Mouse (Mus musculus): ENCODE measurements at regions not wholly inside any gene's neighbourhood (a gene's known extent, or its start where the extent isn't known, plus 50 kb on each side); places are given as distances from the start of the nearest gene placed in this dataset.

GRCm38 (mm10) chr10:104367219-104367618 is 173.4 kb downstream of the Gm4340 start:
- peak; percentile 5 for DNase-seq

GRCm38 (mm10) chr10:104374567-104374966 is 180.7 kb downstream of the Gm4340 start:
- DNase-seq = no peak

GRCm38 (mm10) chr10:104388254-104388653 is 194.4 kb downstream of the Gm4340 start:
- DNase-seq = no peak

DNA sequence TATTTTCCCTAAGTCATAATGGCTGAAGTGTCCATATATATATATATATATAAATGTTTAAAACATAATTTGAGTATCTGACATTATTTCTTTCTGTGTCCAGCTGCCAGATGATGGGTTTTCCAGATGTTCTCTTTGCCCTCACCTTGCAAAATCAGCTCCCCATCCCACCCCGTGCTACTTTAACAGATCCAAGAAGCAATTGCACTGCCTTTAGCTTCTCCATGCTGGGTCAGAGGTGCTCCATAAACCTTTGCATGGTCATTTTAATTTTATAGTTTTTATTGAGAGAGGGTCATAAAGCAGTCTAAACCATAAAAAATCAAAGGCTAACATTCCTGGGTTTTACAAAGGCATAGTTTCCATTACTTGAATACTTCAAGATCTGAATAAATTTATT is 201.9 kb downstream of the Gm4340 start:
- no peak for DNase-seq

DNA sequence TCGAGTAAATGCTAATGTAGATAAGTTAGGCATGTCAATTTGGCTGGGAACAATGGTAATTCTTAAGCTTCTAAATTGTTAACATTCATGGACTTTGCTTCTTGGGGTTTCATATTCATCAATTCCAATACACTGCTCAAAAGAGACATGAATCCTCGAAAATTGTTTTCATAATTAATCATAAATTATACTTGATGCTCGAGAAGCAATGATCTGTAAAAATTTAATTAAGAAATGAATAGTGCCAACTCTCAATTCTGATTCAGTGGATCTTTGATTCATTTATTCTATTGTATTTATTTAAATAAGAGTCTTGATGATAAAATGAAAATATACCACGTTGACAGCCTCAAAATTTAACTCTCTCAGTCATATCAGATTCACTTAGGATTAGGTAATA is 214.9 kb downstream of the Gm4340 start:
- no peak for DNase-seq

DNA sequence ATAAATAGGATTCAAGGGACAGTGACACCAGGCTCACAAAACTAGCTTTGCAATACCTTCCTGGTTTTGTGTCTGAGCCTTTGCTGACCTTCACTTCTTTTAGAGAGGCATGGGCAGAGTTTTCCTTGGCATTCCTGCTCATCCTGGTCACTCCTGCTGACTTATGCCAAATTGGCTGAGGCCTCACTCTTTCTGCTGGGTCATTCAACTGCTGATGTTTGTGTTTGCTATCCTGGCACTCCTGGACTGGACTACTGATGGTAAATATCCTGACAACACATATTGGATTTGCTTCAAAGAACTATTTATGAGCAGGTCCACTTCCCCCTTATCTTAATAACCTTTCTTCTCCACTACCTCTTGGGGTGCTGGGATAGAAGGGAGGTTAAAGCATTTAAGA is 228.7 kb downstream of the Gm4340 start:
- DNase-seq = no peak

- DNase-seq = no peak
Observed at GRCm38 (mm10) chr10:104423161-104423560, 229.3 kb downstream of the Gm4340 start.

DNA sequence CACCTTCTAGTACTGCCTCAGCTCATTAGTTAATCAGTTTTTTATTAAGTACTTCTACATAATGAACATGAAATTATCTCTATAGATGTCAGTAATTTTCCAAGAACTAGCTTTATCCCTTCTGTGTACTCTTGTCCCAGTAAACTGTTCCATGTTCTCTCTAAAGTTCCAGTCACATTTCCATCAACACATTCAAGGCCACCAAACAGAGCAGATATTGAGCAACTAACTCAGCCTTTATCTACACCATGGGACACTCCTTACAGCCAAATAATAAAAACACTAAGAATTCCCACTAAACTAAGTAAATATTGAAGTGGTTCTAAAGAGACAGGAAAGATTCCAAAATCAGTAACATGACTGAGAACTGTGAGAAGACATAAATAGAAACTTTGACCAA is 229.9 kb downstream of the Gm4340 start:
- no peak for DNase-seq

GRCm38 (mm10) chr10:104444926-104445325 is 251.1 kb downstream of the Gm4340 start:
- DNase-seq = no peak

GRCm38 (mm10) chr10:104455549-104456351 is 261.9 kb downstream of the Gm4340 start:
- no peak for DNase-seq

DNA sequence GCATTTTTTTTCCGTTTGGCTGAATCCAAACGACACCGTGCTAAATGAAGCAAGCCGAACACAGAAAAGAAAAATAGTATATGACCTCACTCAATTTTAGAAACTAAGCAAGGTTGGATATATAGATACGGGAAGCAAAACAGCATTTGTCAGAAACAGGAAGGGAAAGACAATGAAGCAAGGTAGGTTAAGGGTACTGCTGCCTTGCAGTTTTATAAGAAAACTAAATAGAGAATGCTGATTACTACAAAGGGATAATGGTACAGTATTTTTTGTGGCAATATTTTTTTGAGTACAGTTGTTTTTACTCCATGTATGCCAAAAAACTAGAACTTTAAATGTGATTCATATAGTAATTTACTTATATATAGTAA is 262.5 kb downstream of the Gm4340 start:
- no peak for DNase-seq

DNA sequence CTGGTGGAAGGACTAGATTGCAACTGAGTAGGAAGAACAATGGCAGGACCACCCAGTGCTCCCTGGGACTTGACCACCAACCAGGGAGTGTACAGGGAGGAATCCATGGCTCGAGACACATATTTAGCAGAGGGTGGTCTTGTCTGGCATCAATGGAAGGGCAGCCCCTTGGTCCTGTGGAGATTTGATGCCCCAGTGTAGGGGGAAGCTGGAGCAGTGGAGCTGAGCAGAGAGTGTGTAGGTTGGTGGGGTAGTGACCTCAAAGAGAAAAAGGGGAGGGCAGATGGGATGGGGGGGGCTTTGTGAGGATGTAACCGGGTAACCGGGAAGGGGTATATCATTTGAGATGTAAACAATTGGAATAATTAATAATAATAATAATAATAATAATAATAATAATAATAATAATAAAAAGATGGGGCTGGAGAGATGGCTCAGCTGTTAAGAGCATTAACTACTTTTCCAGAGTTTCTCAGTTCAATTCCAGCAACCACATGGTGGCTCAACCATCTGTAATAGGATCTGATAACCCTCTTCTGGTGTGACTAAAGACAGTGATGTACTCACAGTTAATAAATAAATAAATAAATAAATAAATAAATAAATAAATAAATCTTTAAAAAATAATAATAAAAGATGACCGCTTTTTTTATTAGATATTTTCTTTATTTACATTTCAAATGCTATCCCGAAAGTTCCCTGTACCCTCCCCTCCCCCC is 292.5 kb downstream of the Gm4340 start:
- DNase-seq = no peak

DNA sequence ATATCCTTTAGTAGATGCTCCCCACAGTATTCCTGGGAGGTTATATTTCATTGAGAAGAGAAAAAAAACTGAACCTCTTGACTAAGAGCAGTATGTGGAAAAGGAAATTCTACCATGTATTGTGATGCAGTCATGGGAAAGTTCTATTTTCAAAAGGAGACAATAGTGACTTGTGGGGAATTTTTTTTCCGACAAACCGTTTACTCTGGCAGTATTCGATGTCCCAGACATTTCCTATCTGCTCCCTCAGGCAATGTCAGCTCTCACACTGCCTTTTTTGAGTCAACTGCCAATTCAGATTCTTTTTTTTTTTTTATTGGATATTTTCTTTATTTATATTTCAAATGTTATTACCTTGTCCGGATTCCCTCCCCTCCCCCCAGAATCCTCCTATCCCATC is 295.5 kb downstream of the Gm4340 start:
- DNase-seq = no peak

GRCm38 (mm10) chr10:104490943-104491631 is 297.2 kb downstream of the Gm4340 start:
- DNase-seq = no peak
